Comparison of ENCODE assay signal across 33 mouse cellular contexts in the genomic region with DNA sequence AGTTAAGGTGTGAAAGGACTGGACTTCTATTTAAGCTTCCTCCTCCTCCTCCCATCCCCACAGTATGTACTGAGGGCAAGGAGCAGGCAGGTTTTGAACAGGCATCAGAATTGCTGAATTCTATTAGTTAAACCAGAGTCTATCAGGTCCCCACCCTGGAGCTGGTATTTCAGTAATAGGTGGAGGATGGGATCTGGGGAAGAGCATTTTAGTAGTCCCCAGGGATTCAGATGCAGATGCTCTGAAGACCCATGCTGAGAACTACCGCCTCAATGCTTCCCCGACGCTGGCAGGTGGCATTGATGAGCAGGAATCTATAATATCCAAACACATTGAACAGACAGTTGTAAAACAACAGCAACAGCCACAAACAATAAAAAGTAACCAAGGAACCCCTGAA. TPM values are rescaled to one million over a fixed set of nuclear protein-coding genes. Genes with fewer than 3 reads are reported as not detected.
DNase-seq lines count a peak whose midpoint lies in the region; ATAC-seq and TF ChIP-seq lines count a peak whose summit lies in the region.
"Had no signal": no experiment of that assay in that cellular context is flagged by ENCODE, and none has a peak within 500 bp of the region (broad histone marks: within the 10 kb centered on the region; RNA-seq: fewer than 3 reads in every experiment).

No protein-coding gene starts in this region.

- ATAC-seq in neural tube, embryonic 15.5 days (ENCODE audit: low FRiP score) = no peak
- ATAC-seq: activated CD4-positive, CD25-positive, alpha-beta regulatory T cell, adult 4 months; forebrain, embryonic 15.5 days; Patski had no signal

- peak overlapping the region; percentile 73 for H3K27ac ChIP-seq in layer of hippocampus, adult 2 months
- no peak overlapping the region for H3K27ac ChIP-seq in neural tube, embryonic 15.5 days (replicated peaks)
- H3K27ac ChIP-seq: embryonic facial prominence, embryonic 10.5 days; forebrain, embryonic 12.5 days; forebrain, embryonic 15.5 days; heart, embryonic 15.5 days; hindbrain, embryonic 10.5 days; hindbrain, embryonic 13.5 days had no signal

- 25% methylated on average over 3 of the region's 3 CpGs for WGBS in neural tube, embryonic 15.5 days

- no peak overlapping the region for H3K9ac ChIP-seq in neural tube, embryonic 15.5 days (replicated peaks)
- H3K9ac ChIP-seq: embryonic facial prominence, embryonic 13.5 days; forebrain, embryonic 12.5 days; forebrain, embryonic 15.5 days; heart, embryonic 12.5 days; heart, embryonic 15.5 days; hindbrain, embryonic 13.5 days had no signal

- H3K4me3 ChIP-seq in layer of hippocampus, adult 2 months = no peak overlapping the region
- H3K4me3 ChIP-seq in neural tube, embryonic 15.5 days (replicated peaks) = no peak overlapping the region
- H3K4me3 ChIP-seq: embryonic facial prominence, embryonic 10.5 days; embryonic facial prominence, embryonic 13.5 days; erythroblast, embryonic 14.5 days; forebrain, embryonic 12.5 days; forebrain, embryonic 15.5 days; heart, embryonic 12.5 days; heart, embryonic 15.5 days; hindbrain, embryonic 10.5 days; hindbrain, embryonic 13.5 days had no signal

- no peaks in the 10 kb centered on the region for H3K36me3 ChIP-seq in neural tube, embryonic 15.5 days
- H3K36me3 ChIP-seq: embryonic facial prominence, embryonic 10.5 days; embryonic facial prominence, embryonic 13.5 days; forebrain, embryonic 12.5 days; forebrain, embryonic 15.5 days; G1E; heart, embryonic 12.5 days; heart, embryonic 15.5 days; hindbrain, embryonic 10.5 days; hindbrain, embryonic 13.5 days had no signal

- H3K27me3 ChIP-seq in neural tube, embryonic 15.5 days (replicated peaks) = no peaks in the 10 kb centered on the region
- H3K27me3 ChIP-seq: embryonic facial prominence, embryonic 13.5 days; forebrain, embryonic 12.5 days; forebrain, embryonic 15.5 days; heart, embryonic 12.5 days; heart, embryonic 15.5 days; hindbrain, embryonic 13.5 days; Patski had no signal

- DNase-seq in layer of hippocampus, adult 2 months (ENCODE audit: low spot score in 2 of 2) = no peak
- no peak for DNase-seq in layer of hippocampus, postnatal 10 days (ENCODE audit: low spot score in 2 of 2)
- peak; percentile 71 for DNase-seq in ES-CJ7 (ENCODE audit: low read depth, low spot score)
- peak; percentile 77 for DNase-seq in ZHBTc4 (ENCODE audit: low read depth, low spot score)
- DNase-seq in left cerebral cortex, adult 18-20 months (ENCODE audit: low spot score in 2 of 2) = no peak
- DNase-seq: adrenal gland, adult 8-10 months; adrenal gland, postnatal 25 days; B cell, adult 2 months; cerebellum, adult 11-12 months; cerebellum, adult 8-10 months; cerebellum, postnatal 36 days had no signal

- H3K4me2 ChIP-seq in neural tube, embryonic 15.5 days = no peak overlapping the region
- H3K4me2 ChIP-seq: embryonic facial prominence, embryonic 13.5 days; forebrain, embryonic 12.5 days; forebrain, embryonic 15.5 days; heart, embryonic 12.5 days; heart, embryonic 15.5 days; hindbrain, embryonic 13.5 days had no signal

- H3K9me3 ChIP-seq in neural tube, embryonic 15.5 days (replicated peaks) = no peaks in the 10 kb centered on the region
- H3K9me3 ChIP-seq: embryonic facial prominence, embryonic 10.5 days; embryonic facial prominence, embryonic 13.5 days; forebrain, embryonic 12.5 days; forebrain, embryonic 15.5 days; G1E; heart, embryonic 12.5 days; heart, embryonic 15.5 days; hindbrain, embryonic 10.5 days; hindbrain, embryonic 13.5 days had no signal

- TF ChIP-seq CTCF in layer of hippocampus, adult 2 months (conservative IDR thresholded peaks at IDR 0.05) = no peak

- H3K4me1 ChIP-seq in neural tube, embryonic 15.5 days = peaks cover 12% of the 10 kb centered on the region
- H3K4me1 ChIP-seq: heart, embryonic 15.5 days had no signal

RNA-seq across cellular contexts. Expression of gene Gm5426, which starts 59.9 kb away (rescaled TPM):
- not detected for total RNA-seq in layer of hippocampus, adult 2 months (2021)
- total RNA-seq in layer of hippocampus, postnatal 10 days (2021) = not detected
- not detected for total RNA-seq in left cerebral cortex, adult 18-20 months (2021)
- not detected in 2 replicates for polyA plus RNA-seq in neural tube, embryonic 15.5 days (2015; fragmentation: Nextera tagmentation; extraction: Ambion mirVana)
- total RNA-seq: adrenal gland, adult 8-10 months; adrenal gland, postnatal 25 days; G1E; gastrocnemius, adult 8-10 months; gastrocnemius, postnatal 25 days; heart, adult 18-20 months; heart, postnatal 10 days; heart, postnatal 36 days had no signal
- polyA plus RNA-seq: brain, embryonic 14.5 days; cortical plate, adult 2 months; embryonic facial prominence, embryonic 10.5 days; embryonic facial prominence, embryonic 13.5 days; erythroblast, embryonic 14.5 days; forebrain, embryonic 12.5 days; forebrain, embryonic 15.5 days; G1E; gonadal fat pad, adult 2 months; heart, embryonic 12.5 days; heart, embryonic 15.5 days; hindbrain, embryonic 10.5 days; hindbrain, embryonic 13.5 days; intestine, embryonic 14.5 days; Patski had no signal

Comparison
In these comparisons a context has a peak if more than half of its experiments do, and no peak if none do; other contexts are left out.
1. DNase-seq: peak in ES-CJ7 (single experiment) and ZHBTc4 (single experiment); none in layer of hippocampus, adult 2 months (0 of 2), layer of hippocampus, postnatal 10 days (0 of 2) and left cerebral cortex, adult 18-20 months (0 of 2).